Mouse (Mus musculus) brain, adult 2 months (tissue): ENCODE results near the gene Hecw2.

Source experiments
- DNase-seq: peaks from one replicate; pipeline ENCODE4 v3.0.0; 2011; ENCODE audit warnings: low read depth, low spot score

Hecw2 gene

GRCm38 (mm10) chr1:53784721-53785418 lies 410.1 kb downstream of the Hecw2 start, which contains the start of gene Stk17b:
TSS of gene Stk17b (minus strand) at chr1:53785224.
- DNase-seq = peak; percentile 85

DNA sequence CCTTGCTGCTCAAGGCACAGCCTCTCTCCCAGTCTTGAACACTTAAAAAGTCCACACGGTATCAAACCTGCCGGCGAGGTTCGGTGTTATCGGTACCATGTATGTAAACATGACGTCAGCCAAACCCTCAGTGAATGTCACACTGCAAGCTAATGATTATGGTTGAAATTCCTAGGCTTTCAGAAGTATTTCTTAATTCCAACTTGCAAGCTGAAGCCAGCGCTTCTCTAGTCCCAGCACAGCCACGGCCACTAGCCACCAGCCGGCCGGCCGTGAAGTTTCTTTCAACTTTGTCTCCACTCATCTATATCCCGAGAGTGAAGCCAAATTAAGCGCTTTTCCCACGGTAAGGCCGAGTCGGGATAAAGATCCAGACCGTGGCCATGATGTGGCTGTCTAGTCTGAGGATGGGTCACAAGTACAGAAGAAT lies 410.7 kb downstream of the Hecw2 start:
- DNase-seq = no peak

DNA sequence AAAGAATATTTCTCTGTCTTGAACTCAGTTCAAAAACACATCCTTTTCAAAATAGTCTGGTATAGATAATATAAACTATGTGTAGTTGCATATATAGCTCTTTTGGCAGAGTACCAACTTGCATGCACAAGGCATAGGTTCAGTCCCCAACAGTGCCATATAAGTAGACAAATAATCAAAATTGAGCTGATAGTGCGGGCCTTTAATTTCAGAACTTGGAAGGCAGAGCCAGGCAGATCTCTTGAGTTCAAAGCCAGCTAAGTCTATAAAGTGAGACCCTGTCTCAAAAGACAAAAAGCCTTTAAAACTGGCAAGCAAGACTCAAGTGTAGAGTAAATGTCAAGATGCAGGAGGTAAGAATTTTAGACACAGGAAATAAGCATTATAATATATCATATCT lies 412.0 kb downstream of the Hecw2 start:
- no peak for DNase-seq

GRCm38 (mm10) chr1:53782079-53782478 lies 412.9 kb downstream of the Hecw2 start:
- no peak for DNase-seq

GRCm38 (mm10) chr1:53781311-53781710 lies 413.7 kb downstream of the Hecw2 start:
- no peak for DNase-seq

- DNase-seq = no peak
These were observed 418.6 kb downstream of the Hecw2 start for GRCm38 (mm10) chr1:53776176-53776905.

DNA sequence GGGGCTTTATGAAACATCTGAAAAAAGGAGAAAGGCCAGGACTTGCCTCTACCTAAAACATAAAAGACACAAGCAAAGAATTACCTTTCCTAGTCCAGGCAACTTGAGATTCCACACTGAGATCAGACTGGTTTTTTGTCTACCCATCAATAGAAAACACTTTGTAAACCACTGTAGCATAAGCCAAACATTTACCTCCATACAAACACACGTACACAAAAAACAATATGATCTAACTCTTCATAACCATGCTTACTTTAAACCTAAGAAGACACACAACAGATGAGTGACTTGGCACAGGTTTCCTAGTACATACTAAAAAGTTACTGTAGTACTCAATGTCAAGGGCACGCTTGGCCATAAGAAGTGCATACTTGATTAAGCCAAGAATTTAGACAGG lies 419.4 kb downstream of the Hecw2 start:
- DNase-seq = no peak

GRCm38 (mm10) chr1:53775036-53775435 lies 419.9 kb downstream of the Hecw2 start:
- DNase-seq = no peak

- DNase-seq = no peak
These were observed 420.4 kb downstream of the Hecw2 start for GRCm38 (mm10) chr1:53774571-53774970.

DNA sequence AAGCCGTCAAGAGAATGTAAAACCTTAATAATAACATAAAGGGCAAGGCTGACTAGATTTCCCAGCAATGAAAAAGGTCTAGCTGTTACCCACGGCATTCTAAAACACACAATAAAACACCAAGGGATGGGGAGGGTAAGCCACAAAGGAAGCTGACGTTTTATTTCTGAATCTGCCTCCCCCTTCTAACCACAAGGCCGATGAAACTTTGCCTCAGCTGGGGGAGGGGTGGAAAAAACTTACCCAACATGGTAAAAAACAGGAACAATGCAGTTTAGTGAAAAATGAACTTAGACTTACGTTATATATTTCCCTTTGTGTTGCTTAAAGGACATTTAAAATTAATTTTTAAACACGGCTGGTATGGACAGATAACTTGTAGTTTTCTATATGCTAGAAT lies 421.0 kb downstream of the Hecw2 start:
- DNase-seq = peak; percentile 13

DNA sequence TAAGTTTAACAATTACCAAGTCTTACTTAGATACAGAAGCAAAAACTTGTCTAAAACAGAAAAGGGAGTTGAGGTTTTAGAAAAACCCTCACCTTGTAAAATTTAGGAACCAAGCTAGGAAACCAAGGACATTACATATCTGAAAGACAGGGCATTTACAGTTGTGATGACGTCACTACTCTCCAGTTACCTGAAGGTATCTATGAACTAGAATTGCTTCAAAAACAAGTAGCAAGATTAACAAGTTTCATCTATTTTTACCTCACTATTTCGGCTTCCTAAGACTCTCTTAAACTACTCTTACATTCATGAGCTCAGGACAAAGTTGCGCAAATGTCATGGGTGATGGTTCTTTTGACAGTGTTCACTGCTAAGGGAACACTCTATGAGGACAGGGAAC lies 422.0 kb downstream of the Hecw2 start:
- no peak for DNase-seq

GRCm38 (mm10) chr1:53771476-53771875 lies 423.5 kb downstream of the Hecw2 start:
- DNase-seq = no peak

- no peak for DNase-seq
These were observed 428.9 kb downstream of the Hecw2 start for GRCm38 (mm10) chr1:53766112-53766511.

DNA sequence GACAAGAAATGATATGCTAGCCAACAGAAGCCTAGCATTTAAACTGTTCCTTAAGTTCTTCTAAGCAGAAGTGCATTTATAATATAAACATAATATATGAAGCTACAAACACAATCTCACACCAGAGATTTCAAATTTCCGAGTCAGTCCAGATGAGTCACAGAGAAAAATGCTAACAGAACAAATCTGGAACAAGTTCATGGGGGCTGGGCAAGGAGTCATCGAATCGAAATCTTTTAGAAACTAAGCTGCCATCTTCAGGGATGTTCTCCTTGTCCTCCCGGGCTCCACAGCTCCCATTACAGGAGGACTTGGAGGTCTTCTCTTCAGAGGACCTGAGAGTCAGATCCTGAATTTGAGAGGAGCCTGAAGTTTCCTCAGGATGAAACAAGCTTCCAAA lies 437.7 kb downstream of the Hecw2 start:
- DNase-seq = peak; percentile 8
